Mouse (Mus musculus) CH12.LX (cell line): ENCODE results near the gene Nexn. TPM values are rescaled to one million over a fixed set of nuclear protein-coding genes. Genes with fewer than 3 reads are reported as not detected.

Experiments used
- DNase-seq: peaks from one replicate; pipeline ENCODE4 v3.0.0-alpha.2; 2013; ENCODE audit errors: extremely low read depth
- H3K27ac ChIP-seq: 2 replicates; pipeline ENCODE4 v1.5.1; 2012; ENCODE audit warnings: low read depth, mild to moderate bottlenecking, control low read depth, moderate library complexity; ENCODE audit not compliant: insufficient read depth
- H3K27me3 ChIP-seq: replicated peaks from 2 replicates; pipeline ENCODE3; 2012; ENCODE audit warnings: inconsistent platforms
- H3K36me3 ChIP-seq, 2 experiments: replicated peaks in 1 of 2; 2 replicates each; pipeline versions ENCODE3 to v1.6.1; 2012; ENCODE audit warnings: inconsistent platforms in 1 of 2, low read length in 1 of 2, mild to moderate bottlenecking in 1 of 2, mixed read lengths in 1 of 2, moderate library complexity in 1 of 2; ENCODE audit not compliant: control insufficient read depth in 1 of 2, insufficient read depth in 1 of 2
- H3K4me1 ChIP-seq, 2 experiments: 2 replicates each; pipeline ENCODE4 v1.6.1; 2012; ENCODE audit warnings: inconsistent platforms in 1 of 2, moderate library complexity in 1 of 2; ENCODE audit not compliant: insufficient read depth in 2 of 2, control insufficient read depth in 1 of 2
- H3K4me2 ChIP-seq: 2 replicates; pipeline ENCODE4 v1.6.1; 2012; ENCODE audit warnings: low read depth, mild to moderate bottlenecking, control low read depth; ENCODE audit not compliant: poor library complexity, insufficient read depth, severe bottlenecking
- H3K4me3 ChIP-seq, 3 experiments: fragments of 150-350 bp in 1 of 3; sonication (generic) in 1 of 3; replicated peaks in 1 of 3; 2 replicates each; pipeline versions ENCODE3 to v1.5.1; 2011 to 2012; ENCODE audit warnings: low read depth in 2 of 3, low read length in 2 of 3, mild to moderate bottlenecking in 2 of 3, moderate library complexity in 2 of 3, control low read depth in 1 of 3, improper control_type of control experiment in 1 of 3, inconsistent platforms in 1 of 3, mixed read lengths in 1 of 3; ENCODE audit not compliant: poor library complexity in 1 of 3
- H3K79me2 ChIP-seq: replicated peaks from 2 replicates; pipeline ENCODE4 v1.6.1; 2012; ENCODE audit warnings: mild to moderate bottlenecking, moderate library complexity; ENCODE audit not compliant: control insufficient read depth, poor library complexity, insufficient read depth, severe bottlenecking; ENCODE audit errors: extremely low read depth
- H3K9ac ChIP-seq: 2 replicates; pipeline ENCODE4 v1.6.1; 2012; ENCODE audit warnings: low read depth, mild to moderate bottlenecking, control low read depth, moderate library complexity; ENCODE audit not compliant: insufficient read depth
- H3K9me3 ChIP-seq: replicated peaks from 2 replicates; pipeline ENCODE3; 2012; ENCODE audit warnings: low read length, inconsistent platforms, mixed read lengths
- CHD2 ChIP-seq: IDR thresholded peaks from 2 replicates; pipeline ENCODE4 v1.6.1; 2011; ENCODE audit warnings: low read length, improper control_type of control experiment
- CTCF ChIP-seq, 2 experiments: IDR thresholded peaks in 1 of 2; conservative IDR thresholded peaks in 1 of 2; 2 replicates each; pipeline ENCODE4 v1.5.1; 2011 to 2012; ENCODE audit warnings: low read depth in 2 of 2, low read length in 2 of 2, improper control_type of control experiment in 1 of 2, inconsistent platforms in 1 of 2, mild to moderate bottlenecking in 1 of 2, moderate library complexity in 1 of 2
- EP300 ChIP-seq: IDR thresholded peaks from 2 replicates; pipeline ENCODE4 v1.6.1; 2011; ENCODE audit warnings: low read length, improper control_type of control experiment
- GABPA ChIP-seq: IDR thresholded peaks from 2 replicates; pipeline ENCODE4 v1.6.1; 2012; ENCODE audit warnings: low read depth, low read length, improper control_type of control experiment, inconsistent platforms; ENCODE audit not compliant: insufficient replicate concordance
- HCFC1 ChIP-seq: IDR thresholded peaks from 2 replicates; pipeline ENCODE4 v1.6.1; 2012; ENCODE audit warnings: low read depth, mild to moderate bottlenecking, inconsistent platforms, low read length, improper control_type of control experiment
- IRF4 ChIP-seq: IDR thresholded peaks from 2 replicates; pipeline ENCODE4 v1.6.1; 2014; ENCODE audit warnings: low read depth, mild to moderate bottlenecking, inconsistent platforms, low read length, improper control_type of control experiment
- JUN ChIP-seq: IDR thresholded peaks from 2 replicates; pipeline ENCODE4 v1.6.1; 2011; ENCODE audit warnings: low read depth, mild to moderate bottlenecking, low read length, improper control_type of control experiment, moderate library complexity; ENCODE audit not compliant: insufficient read depth
- MAX ChIP-seq: IDR thresholded peaks from 2 replicates; pipeline ENCODE4 v1.6.1; 2011; ENCODE audit warnings: low read length, improper control_type of control experiment
- MEF2A ChIP-seq: IDR thresholded peaks from 2 replicates; pipeline ENCODE4 v1.6.1; 2014; ENCODE audit warnings: low read depth, mild to moderate bottlenecking, inconsistent platforms, low read length, improper control_type of control experiment, borderline replicate concordance
- MXI1 ChIP-seq: IDR thresholded peaks from 2 replicates; pipeline ENCODE4 v1.6.1; 2011; ENCODE audit warnings: mild to moderate bottlenecking, low read depth, low read length, improper control_type of control experiment
- MYC ChIP-seq: IDR thresholded peaks from 2 replicates; pipeline ENCODE4 v1.6.1; 2011; ENCODE audit warnings: low read depth, mild to moderate bottlenecking, improper control_type of control experiment, low read length
- NELFE ChIP-seq: IDR thresholded peaks from 2 replicates; pipeline ENCODE4 v1.6.1; 2011; ENCODE audit warnings: low read depth, low read length, improper control_type of control experiment
- NRF1 ChIP-seq: IDR thresholded peaks from 2 replicates; pipeline ENCODE4 v1.6.1; 2014; ENCODE audit warnings: low read depth, mild to moderate bottlenecking, inconsistent platforms, low read length, improper control_type of control experiment, moderate library complexity
- POLR2A ChIP-seq: IDR thresholded peaks from 2 replicates; pipeline ENCODE4 v1.6.1; 2011; ENCODE audit warnings: low read depth, mild to moderate bottlenecking, improper control_type of control experiment, low read length
- SMC3 ChIP-seq: IDR thresholded peaks from 2 replicates; pipeline ENCODE4 v1.6.1; 2011; ENCODE audit warnings: low read depth, low read length, improper control_type of control experiment
- TCF12 ChIP-seq: IDR thresholded peaks from 2 replicates; pipeline ENCODE4 v1.6.1; 2014; ENCODE audit warnings: low read depth, mild to moderate bottlenecking, inconsistent platforms, low read length, improper control_type of control experiment
- USF1 ChIP-seq: IDR thresholded peaks from 2 replicates; pipeline ENCODE4 v1.6.1; 2014; ENCODE audit warnings: low read depth, mild to moderate bottlenecking, inconsistent platforms, low read length, improper control_type of control experiment
- USF2 ChIP-seq: conservative IDR thresholded peaks from 2 replicates; pipeline ENCODE4 v1.6.1; 2011; ENCODE audit warnings: low read depth, low read length, improper control_type of control experiment
- ZKSCAN1 ChIP-seq: IDR thresholded peaks from 2 replicates; pipeline ENCODE4 v1.6.1; 2012; ENCODE audit warnings: low read depth, inconsistent platforms, low read length, improper control_type of control experiment, borderline replicate concordance
- ZMIZ1 ChIP-seq: IDR thresholded peaks from 2 replicates; pipeline ENCODE4 v1.6.1; 2012; ENCODE audit warnings: low read depth, mild to moderate bottlenecking, inconsistent platforms, low read length, improper control_type of control experiment
- ZNF384 ChIP-seq: IDR thresholded peaks from 2 replicates; pipeline ENCODE4 v1.6.1; 2012; ENCODE audit warnings: low read depth, low read length, improper control_type of control experiment, inconsistent platforms
- dilution Hi-C: fragments of 300-500 bp; cut with MboI; formaldehyde crosslinking; loops from 2 replicates; pipeline ENCODE4 v1.14.3; 2020; ENCODE audit warnings: low sequenced_read_pairs; ENCODE audit not compliant: extremely low pct_unique_long_range_greater_than_20kb, extremely low pct_ligation_motif_present
- in situ Hi-C: fragments of 300-500 bp; cut with MboI; formaldehyde crosslinking; loops from 3 replicates; pipeline ENCODE4 v1.14.3; 2019; ENCODE audit warnings: low sequenced_read_pairs, low pct_ligation_motif_present, low pct_unique_long_range_greater_than_20kb, mixed read lengths
- polyA plus RNA-seq: library from polyadenylated mRNA; unstranded; fragments of >175 nt; gene quantifications from 2 replicates; pipeline ENCODE4 v1.2.1, GENCODE M21; 2012; ENCODE audit warnings: low read depth; ENCODE audit not compliant: insufficient read length
- total RNA-seq, 2 experiments: library from RNA; depleted of rRNA; stranded (reverse); fragments of 300-350 nt in 1 of 2; fragments of >200 nt in 1 of 2; gene quantifications; 2 replicates each; pipeline ENCODE4 v1.2.3; 2012 to 2014

Nexn gene
- total and polyA plus RNA-seq, 3 experiments = 0.08 to 0.17 TPM; not detected in 1

GRCm38 (mm10) chr3:152276935-152277334, 10.8 kb upstream of the Nexn start:
- no peak overlapping the region for H3K4me3 ChIP-seq
- H3K79me2 ChIP-seq = no peaks in the 10 kb centered on the region
- no peak overlapping the region for H3K4me2 ChIP-seq
- no peak for TF ChIP-seq JUN
- TF ChIP-seq ZNF384 = no peak
- no peak for TF ChIP-seq USF2
- TF ChIP-seq CHD2 = no peak
- no peak for TF ChIP-seq MEF2A
- no peak for TF ChIP-seq NELFE
- no peak for TF ChIP-seq EP300
- no peak for TF ChIP-seq CTCF (conservative IDR thresholded peaks at IDR 0.05 in 1 of 2, IDR thresholded peaks at IDR 0.05 in 1 of 2; ENCODE audit: low read depth in 2 of 2, low read length in 2 of 2)
- TF ChIP-seq IRF4 = no peak
- TF ChIP-seq MYC = no peak
- TF ChIP-seq, all 38 proteins: peak for 0
- Histone ChIP-seq H3K4me1 (no peaks in the 10 kb centered on the region), H3K36me3 (peaks cover 34 to 76% of the 10 kb centered on the region in 2 experiments), H3K9me3 (no peaks in the 10 kb centered on the region), H3K9ac (no peak overlapping the region), H3K27me3 (no peaks in the 10 kb centered on the region), H3K27ac (no peak overlapping the region)
- DNase-seq = no peak
- dilution Hi-C loops = no loop called here
- in situ Hi-C loops = no loop called here

GRCm38 (mm10) chr3:152275008-152275407, 8.9 kb upstream of the Nexn start:
- no peak for DNase-seq
- Histone ChIP-seq H3K4me2 (no peak overlapping the region), H3K9ac (no peak overlapping the region), H3K27ac (no peak overlapping the region), H3K4me3 (no peak overlapping the region), H3K79me2 (no peaks in the 10 kb centered on the region), H3K4me1 (no peaks in the 10 kb centered on the region), H3K27me3 (no peaks in the 10 kb centered on the region), H3K9me3 (no peaks in the 10 kb centered on the region), H3K36me3 (peaks cover 30 to 69% of the 10 kb centered on the region in 2 experiments)
- no peak for TF ChIP-seq POLR2A
- TF ChIP-seq TCF12 = no peak
- no peak for TF ChIP-seq EP300
- no peak for TF ChIP-seq ZMIZ1
- TF ChIP-seq SMC3 = no peak
- TF ChIP-seq HCFC1 = no peak
- no peak for TF ChIP-seq ZKSCAN1
- no peak for TF ChIP-seq MAX
- no peak for TF ChIP-seq NRF1
- no peak for TF ChIP-seq GABPA
- TF ChIP-seq USF1 = no peak
- TF ChIP-seq MXI1 = no peak
- dilution Hi-C loops (no loop called here), in situ Hi-C loops (no loop called here)
